Mouse (Mus musculus) left cerebral cortex, adult 9 months (tissue): ENCODE results near the gene Fchsd2.
A peak's percentile ranks its signal among the peaks of the same experiment; 100 is the strongest.

Experiments used
- DNase-seq, 2 experiments: peaks; one replicate each; pipeline ENCODE4 v3.0.0; 2022; ENCODE audit warnings: low spot score in 2 of 2

Gene Fchsd2

DNA sequence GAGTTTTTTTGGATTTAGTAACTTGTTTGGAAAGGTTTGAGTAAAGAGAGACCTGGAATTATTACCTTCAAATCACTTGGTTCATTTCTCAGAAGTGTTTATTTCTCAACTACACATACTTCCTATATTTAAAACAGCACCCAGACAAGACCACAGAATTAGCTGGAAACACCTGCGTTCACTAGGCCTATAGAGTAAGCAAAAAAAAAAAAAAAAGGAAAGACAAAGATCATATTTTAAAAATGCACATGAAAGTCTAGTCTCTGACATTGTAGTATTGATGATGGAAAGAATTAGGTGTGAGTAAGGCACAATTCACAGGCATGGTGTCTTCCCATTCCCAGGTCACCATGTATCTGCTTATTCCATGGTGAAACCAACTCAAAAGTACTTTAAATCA, 118.2 kb downstream of the Fchsd2 start:
- no peak for DNase-seq

DNA sequence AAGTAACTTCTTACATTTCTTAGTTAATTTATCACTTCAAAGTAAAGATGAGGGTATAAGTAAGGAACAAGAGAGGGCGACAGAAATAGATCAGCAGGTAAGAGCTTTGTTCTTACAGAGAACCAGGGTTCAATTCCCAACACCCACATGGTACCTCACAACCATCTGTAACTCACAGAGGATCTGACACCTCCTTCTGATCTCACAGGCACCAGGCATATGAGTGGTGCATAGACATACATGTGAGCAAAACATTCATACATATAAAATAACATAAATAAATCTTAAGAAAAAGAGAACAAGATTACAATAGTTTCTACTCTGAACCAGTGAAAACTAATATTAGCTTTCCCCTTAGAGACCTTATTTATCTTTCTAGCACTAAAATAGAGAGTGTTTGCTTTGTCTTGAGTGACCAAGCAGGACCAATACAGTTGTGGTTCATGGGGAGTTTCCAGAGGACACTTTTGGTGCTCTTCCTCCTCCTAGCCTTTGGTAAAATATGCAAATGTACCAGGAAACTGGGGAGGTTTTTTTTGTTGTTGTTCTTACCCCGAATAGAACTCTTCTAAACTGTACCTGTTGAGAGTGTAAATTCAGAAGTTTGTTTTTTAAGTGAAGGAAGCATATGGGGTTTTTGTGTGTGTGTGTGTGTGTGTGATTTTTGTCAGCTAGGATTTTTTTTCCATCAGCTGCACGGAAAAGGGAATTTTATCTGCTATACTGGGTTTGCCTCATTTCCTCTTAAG, 121.0 kb downstream of the Fchsd2 start:
- no peak for DNase-seq

DNA sequence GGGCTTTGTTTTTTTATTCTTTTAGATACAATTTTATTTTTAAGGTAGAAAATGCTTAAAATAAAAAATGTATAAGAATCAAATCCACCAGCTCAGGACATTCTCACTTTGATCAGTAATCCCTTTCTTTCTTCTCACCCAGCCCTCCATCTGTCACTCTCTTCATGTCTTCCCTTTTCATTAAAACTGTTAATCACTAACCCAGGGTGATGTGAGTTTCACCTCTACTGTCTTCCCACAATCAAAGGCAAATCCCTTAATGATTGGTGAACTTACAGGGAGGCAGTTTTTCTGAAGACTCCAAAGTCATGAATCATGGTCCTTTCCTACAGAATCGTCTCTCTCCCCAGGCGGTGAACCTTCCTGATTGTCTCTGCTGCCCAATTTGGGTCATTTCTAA, 124.1 kb downstream of the Fchsd2 start:
- DNase-seq = no peak

DNA sequence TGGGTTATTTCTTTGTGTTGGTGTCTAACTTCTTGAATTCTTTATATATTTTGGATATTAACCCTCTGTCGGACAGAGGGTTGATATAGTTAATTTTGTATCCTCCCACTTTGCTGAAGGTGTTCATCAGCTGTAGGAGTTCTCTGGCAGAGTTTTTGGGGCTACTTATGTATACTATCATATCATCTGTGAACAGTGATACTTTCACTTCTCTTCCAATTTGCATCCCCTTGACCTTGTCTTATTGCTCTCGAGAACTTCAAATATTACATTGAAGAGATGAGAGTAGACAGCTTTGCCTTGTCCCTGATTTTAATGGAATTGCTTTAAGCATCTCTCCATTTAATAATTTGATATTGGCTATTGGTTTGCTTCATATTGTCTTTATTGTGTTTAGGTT, 130.8 kb downstream of the Fchsd2 start:
- no peak for DNase-seq

DNA sequence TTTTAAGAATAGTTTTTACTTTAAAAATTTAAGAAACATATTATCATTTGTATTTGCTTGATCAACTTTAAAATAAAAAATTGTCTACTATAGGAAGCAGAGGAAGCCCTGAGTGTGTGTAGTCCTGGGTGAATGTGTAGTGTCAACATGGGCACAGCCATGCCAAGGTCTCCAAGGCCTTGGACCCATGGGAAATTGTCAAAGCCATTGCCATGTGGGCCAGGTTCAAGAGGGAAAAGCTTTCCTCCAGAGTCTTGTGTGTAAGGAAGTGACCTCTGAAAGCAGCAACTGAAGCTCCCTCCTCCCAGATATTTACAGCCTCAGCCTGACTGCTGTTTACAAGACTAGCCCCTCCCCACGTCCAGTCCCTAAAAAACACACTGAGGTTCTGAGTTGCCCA, 136.7 kb downstream of the Fchsd2 start:
- DNase-seq = no peak

DNA sequence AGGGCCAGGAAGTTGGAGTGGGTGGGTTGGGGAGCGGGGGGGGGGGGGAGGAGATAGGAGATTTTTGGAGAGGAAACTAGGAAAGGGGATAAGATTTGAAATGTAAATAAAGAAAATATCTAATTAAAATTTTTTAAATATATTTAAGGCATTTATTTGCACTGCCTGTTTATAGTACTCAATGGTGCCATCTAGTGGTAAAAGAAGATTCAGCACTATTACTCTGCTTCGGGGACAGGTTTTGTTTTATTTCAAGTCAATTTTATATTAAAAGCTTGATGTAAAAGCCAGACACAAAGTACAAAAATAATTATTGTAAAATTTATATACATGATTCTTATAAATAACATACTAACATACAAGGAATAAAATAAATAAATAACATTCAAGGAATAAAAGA, 138.8 kb downstream of the Fchsd2 start:
- DNase-seq = no peak

DNA sequence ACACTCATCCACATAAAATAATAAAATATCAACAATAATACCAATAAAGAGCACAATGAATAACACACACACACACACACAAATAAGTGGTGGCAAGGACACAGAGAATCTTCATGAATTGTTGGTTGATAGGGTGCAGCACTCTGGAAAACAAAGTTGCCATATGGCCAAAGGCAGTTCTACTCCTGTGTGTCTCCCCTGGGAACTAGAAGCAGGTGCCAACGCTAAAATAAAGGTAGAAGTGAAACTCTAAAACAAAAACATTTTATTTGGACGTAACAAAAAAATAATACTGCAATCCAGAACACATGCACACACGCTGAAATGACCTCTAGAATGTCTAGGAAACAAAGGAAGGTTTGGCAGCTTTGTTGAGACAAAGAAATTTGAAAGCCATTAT, 140.1 kb downstream of the Fchsd2 start:
- no peak for DNase-seq

DNA sequence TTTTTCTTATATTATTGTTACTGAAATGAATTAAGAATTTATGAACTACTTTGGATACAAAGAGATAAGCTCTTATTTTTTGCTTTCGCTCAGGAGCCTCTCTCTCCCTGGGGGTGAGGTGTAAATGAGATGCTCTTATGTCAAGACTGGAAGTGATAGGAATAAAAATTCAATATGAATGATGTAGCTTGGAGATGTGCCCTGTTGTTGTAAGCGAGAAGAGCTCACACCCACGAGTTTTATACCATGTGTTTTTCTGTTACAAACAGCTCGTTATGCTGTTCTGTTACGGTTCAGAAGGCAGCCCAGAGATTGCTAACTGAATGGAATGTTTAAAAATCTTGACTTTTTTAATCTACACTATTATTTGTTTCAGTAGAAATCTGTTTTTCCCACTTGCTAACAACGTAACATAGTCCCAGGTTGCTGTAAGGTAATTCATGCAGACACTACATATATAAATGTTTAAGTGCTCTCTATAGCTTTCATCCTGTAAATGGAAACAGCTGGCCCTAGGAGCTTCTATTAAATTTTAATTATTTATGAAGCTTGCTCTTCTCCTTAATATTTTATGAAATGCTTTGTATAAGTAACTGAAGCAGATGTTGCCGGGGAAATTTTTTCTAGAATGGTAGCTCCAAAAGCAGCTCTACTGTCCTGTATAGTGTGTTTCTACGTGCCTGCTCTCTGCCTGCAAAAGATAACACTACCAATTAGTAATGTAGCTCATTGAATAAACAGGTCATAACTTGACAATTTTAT, 144.2 kb downstream of the Fchsd2 start:
- DNase-seq = no peak

DNA sequence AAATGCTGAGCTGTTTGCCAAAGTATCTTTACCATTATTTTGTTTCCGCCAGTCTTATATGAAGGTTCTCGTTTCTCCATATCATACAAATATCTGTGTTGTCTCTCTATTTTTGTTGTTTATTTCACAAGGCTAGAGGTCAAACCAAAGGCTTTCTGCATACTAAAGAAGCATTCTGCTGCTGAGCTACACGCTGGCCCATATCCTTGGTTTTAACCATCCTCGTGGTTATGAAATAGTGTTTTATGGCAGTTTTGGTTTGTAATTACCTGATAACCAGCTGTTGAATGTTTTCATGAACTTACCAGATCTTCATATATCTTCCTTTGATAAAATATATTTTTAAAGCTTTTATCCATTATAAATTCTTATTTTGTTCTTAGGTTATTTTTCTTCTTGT, 156.1 kb downstream of the Fchsd2 start:
- no peak for DNase-seq

DNA sequence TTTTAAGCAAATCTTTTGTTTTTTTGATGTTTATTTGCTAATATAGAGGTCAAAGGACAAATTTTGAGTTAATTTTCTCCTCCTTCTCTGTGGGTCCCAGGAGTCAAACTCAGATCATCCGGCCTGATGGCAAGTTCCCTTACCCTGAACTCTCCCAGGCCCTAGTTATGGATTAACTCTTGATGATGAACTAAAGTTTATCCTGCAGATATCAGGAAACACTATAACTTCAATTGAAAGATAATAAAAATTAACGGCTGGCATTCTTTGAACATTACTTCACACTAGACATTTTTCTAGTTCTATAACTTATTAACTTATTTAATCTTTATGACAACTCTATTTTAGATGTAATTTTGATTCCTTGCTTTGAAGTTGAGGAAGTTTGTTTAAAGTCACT, 156.5 kb downstream of the Fchsd2 start:
- no peak for DNase-seq

DNA sequence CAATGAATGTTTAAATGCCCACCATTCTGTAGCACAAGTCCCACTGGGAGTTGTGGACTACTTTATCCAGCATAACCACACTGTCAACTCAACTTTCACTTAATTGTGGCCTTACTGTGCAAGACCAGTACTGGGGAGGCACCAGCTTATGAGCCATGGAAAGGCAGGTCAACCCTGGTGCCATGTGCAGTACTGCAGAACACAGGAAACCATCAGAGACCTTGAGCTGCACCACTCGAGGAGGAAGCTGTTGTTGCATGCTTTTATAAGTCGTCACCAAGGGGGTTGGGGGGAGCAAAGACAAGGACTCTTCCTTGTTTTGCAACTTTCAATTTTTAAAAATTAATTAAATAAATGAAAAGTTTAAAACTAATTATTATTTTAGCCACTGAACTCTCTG, 160.4 kb downstream of the Fchsd2 start:
- DNase-seq = no peak

DNA sequence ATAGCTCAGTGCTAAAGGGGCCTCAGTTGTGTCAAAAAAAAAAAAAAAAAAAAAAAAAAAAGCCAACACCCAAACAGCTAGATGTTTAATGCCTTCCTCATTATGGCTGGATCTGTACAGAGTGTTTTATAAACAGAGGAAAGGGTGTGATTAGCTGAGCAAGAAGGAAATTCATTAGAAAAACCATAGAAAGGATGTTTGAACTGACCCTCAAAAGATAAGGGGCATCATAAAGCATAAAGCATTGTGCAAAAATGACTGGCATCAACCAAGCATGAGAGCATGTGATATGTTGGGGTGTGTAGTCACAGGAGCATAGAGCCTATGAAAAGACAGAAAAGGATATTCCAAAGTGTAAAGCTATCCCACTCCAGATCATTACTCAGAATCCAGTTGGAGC, 165.8 kb downstream of the Fchsd2 start:
- no peak for DNase-seq

DNA sequence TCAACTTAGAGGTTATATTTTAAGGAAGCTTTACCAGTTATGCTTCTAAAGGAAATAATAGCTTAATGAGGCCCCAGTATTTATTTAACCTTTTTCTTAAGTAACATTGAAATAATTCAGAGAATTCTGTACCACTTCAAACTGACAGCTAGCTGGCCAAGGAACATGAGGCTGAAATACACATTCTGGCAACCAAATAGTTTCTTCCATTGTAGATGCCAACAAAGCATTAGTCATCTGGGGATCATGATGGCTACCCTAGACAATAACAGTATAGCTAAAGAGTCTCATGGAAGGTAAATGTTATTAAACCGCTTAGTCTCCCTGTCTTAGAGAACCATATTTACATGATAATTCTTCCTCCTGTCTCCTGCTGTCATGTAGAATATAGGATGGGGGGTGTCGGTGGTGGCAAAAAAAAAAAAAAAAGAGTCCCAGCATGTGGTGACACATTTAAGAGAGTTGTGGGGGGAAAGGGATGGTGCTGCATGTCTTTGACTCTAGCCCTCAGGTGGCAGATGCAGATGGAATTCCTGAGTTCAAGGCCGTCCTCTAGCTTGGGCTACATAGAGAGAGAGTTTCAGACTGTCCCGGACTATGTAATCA, 169.4 kb downstream of the Fchsd2 start:
- no peak for DNase-seq

DNA sequence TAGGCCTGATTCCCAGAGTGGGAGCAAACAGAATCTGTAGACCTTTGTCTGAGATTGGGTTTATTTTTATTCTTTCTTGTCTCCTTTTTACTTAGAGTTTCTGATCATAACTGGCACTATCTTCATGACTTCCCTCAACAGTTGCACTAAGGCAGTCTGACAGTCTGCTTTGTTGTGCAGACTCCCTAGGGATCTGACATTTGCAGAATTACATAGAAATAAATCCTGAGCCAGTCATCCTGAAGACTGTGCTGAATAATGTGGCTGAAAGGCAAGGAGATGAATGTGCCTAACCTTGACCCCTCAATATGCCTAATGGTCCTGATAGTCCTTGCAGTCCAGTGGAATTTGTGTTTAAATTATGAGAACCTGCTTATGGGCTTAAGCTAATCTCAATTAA, 170.8 kb downstream of the Fchsd2 start:
- DNase-seq = no peak

DNA sequence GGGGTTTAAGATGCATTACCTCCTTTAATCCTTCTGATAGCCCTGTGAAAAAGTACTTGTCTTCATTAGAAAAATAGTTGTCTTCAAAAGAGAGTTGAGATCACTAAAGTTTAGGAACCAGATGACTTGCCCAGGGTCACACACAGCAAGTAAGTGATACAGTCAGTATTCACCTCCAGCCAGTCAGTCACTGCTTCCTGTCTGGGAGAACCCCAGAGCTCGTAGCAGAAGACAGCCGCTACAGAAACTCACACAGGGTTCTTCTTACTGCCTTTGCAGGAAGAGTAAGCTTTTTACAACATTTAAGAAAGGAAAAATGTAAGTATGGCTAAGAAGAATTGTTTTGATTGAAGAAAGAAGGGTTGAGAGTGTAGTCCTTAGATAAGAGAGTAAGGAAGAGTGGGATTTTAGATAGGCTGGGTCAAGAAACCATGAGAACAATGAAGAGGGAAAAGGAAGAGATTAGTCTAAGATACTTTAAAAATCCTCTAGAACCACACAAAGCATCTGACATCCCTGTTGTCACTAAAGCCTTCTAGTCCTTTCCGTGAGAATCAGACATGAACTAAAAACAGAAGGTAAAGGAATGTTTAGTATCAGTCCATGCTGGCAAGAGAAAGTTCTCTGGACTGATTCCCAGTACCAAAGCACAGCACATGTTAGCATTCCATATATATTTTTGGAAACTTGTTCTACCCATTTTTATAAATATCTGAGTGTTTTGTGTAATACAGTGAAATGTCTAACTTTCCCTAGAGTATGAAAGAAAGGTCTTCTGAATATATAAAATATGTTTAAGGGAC, 175.0 kb downstream of the Fchsd2 start:
- DNase-seq = peak; percentile 33 to 53

DNA sequence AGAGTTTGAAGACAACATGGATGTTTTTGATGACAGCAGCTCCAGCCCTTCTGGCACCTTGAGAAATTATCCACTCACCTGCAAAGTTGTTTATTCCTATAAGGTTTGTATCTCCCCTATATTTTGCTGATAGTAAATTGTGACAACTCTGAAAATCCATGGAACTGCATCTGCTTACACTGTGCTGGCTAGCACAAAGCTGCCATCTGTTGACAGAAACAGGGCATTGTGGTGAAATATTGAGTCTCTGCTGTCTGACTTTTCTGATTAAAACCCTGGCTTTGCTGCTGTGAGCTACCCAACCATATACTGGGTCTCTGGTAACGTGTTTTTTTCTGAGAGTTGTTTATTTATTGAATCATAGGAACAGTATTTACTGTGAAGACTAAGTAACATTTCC, 178.9 kb downstream of the Fchsd2 start:
- no peak for DNase-seq

DNA sequence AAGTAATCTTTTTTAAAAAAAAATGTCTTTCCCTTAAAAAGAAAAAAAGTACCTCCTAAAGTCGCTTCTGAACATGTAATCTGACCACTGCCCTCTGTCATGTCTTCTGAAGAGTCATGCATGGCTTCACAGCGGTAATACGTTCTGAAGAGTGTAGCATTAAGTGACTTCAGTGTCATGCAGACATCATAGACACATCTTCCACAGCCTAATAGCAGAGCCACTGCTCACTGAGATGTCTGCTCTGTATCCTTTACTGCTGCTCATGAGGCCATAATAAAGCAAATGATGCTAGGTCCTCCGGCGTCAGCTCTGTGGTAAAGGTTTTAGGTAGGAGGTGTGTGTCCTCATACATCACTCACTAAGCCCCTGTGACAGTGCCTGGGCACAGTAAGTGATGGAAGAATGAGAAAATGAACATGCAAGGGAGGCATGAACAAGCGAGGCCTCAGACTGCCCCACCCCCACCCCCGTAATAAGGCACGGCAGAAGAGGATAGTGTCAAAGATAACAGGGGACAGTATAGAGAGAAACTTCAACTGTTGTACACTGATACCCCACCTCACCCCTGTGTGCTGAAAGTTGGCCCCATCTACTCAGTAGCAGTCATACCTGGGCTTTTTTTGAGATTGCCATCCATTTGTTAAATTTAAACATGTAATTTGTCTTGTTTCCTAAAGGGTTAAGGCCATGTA, 179.9 kb downstream of the Fchsd2 start:
- DNase-seq = no peak

DNA sequence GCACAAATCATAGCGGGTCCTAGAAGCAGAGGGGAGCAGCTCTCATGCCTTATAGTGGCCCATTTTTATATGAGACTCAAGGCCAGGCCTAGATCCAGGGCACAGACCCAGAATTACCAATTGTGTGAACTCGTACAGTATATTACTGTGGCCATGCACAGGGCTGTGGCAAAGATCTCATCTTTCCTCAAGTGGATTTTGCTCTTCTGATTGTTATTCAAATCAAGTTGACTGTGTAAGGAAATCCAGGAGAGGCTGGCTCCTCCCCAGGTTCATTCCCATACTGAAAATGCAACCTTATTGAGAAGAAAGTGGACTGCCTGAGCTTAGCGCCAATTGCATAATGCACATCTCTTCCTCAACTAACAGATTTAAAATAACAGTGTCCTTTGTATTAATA, 190.1 kb downstream of the Fchsd2 start:
- DNase-seq = no peak

DNA sequence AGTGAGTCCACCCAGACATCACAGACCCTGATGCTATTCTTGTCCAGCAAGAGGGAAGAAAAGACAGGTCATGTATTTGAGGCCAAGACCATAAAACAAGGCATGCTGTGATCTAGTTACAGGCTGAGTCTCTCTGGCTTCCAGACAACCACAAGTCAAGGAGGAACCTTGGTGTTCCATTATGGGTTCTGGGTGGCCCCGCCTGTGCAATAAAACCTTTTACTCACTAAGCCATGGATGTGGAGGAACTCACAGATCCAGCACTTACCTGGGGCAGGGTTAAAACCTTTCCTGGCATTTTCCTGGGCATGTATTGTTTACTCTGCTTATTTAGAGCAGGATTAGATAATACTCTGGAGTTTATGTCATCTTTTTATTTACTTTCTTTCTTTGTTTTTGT, 191.8 kb downstream of the Fchsd2 start:
- DNase-seq = no peak

DNA sequence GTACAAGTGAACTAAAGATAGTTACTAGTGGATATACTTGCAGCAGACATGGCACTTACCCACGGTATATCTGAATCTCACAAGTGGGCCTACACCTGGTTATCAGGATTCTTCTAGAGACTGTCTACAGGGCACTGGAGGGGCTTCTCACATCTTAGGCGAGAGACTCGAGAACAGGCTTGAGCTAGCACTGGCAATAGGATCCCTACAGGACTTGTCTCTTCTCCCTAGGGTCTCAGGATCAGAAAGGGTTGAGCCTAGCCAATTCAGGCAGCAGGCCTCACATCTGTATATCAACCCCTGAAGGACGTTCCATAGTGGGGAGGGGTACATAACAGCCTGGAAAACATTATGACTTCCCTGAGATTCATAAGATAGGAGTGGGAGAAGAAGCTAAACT, 194.2 kb downstream of the Fchsd2 start:
- no peak for DNase-seq

DNA sequence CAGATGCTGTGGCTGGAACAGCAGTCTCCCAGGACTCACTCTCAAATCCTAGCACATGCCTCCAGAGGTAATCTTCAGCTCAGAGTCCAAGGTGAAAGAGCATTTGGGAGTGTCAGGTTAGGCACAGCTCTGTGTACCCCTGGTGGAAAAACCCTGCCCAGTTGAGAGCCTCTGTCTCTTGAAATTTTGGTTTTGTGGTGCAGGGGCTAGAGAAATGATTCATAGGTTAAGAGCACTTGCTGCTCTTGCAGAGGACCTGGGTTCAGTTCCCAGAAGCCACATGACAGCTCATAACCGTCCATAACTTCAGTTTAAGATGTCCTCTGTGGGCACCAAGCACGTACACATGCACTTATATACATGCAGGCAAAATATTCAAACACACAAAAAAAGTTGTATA, 195.2 kb downstream of the Fchsd2 start:
- no peak for DNase-seq

DNA sequence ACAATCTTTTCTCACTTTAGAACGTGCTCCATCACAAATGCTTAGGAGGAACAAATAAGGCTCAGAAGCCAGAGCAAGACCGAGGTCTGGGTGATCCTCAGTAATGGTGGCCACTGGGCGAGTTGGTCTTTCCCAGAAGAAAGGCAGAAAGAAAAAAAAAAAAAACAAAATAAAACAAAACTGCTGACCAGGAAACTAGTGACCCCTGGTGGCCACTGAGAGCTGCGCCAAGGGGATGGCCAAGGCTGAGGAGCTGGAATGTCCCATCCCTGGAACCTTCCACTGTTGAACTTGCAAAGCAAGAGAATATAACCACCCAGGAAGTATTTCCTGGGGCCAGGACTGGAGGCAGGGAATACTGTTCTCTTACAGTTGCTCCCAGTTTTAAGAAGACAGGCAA, 195.8 kb downstream of the Fchsd2 start:
- DNase-seq = no peak
